Mouse (Mus musculus): ENCODE data around the gene Gas1.
A peak's percentile ranks its signal among the peaks of the same experiment; 100 is the strongest.

Gene Gas1

GRCm38 (mm10) chr13:60172366-60173017 is 4.7 kb downstream of the Gas1 start:
- DNase-seq = peak; percentile 22

- DNase-seq = no peak
Measured at GRCm38 (mm10) chr13:60171781-60172180, 5.4 kb downstream of the Gas1 start.

- DNase-seq = no peak
Measured at GRCm38 (mm10) chr13:60170898-60171715, 6.1 kb downstream of the Gas1 start.

- DNase-seq = no peak
Measured at GRCm38 (mm10) chr13:60169026-60169425, 8.1 kb downstream of the Gas1 start.

GRCm38 (mm10) chr13:60156294-60157126 is 20.7 kb downstream of the Gas1 start:
- DNase-seq = no peak

- no peak for DNase-seq
Measured at GRCm38 (mm10) chr13:60154170-60154569, 23.0 kb downstream of the Gas1 start.

- no peak for DNase-seq
Measured at GRCm38 (mm10) chr13:60148235-60148634, 28.9 kb downstream of the Gas1 start.

- no peak for DNase-seq
Measured at GRCm38 (mm10) chr13:60147857-60148181, 29.3 kb downstream of the Gas1 start.

GRCm38 (mm10) chr13:60146994-60147856 is 29.9 kb downstream of the Gas1 start:
- no peak for DNase-seq

- DNase-seq = no peak
Measured at GRCm38 (mm10) chr13:60146231-60146630, 30.9 kb downstream of the Gas1 start.

- no peak for DNase-seq
Measured at GRCm38 (mm10) chr13:60136962-60137361, 40.2 kb downstream of the Gas1 start.

- no peak for DNase-seq
Measured at GRCm38 (mm10) chr13:60134439-60134799, 42.7 kb downstream of the Gas1 start.

GRCm38 (mm10) chr13:60133716-60134438 is 43.3 kb downstream of the Gas1 start:
- DNase-seq = no peak

- DNase-seq = no peak
Measured at GRCm38 (mm10) chr13:60131771-60132170, 45.4 kb downstream of the Gas1 start.

- DNase-seq = no peak
Measured at GRCm38 (mm10) chr13:60129541-60129940, 47.6 kb downstream of the Gas1 start.

- no peak for DNase-seq
Measured at GRCm38 (mm10) chr13:60126338-60126737, 50.8 kb downstream of the Gas1 start.

- DNase-seq = no peak
Measured at GRCm38 (mm10) chr13:60125501-60126305, 51.5 kb downstream of the Gas1 start.

GRCm38 (mm10) chr13:60125020-60125419 is 52.1 kb downstream of the Gas1 start:
- DNase-seq = peak; percentile 43

GRCm38 (mm10) chr13:60124456-60124855 is 52.7 kb downstream of the Gas1 start:
- DNase-seq = no peak

Measured in kidney, adult 9 months (tissue).